Mouse (Mus musculus): Measurements from ENCODE around the gene Cers6.

DNA sequence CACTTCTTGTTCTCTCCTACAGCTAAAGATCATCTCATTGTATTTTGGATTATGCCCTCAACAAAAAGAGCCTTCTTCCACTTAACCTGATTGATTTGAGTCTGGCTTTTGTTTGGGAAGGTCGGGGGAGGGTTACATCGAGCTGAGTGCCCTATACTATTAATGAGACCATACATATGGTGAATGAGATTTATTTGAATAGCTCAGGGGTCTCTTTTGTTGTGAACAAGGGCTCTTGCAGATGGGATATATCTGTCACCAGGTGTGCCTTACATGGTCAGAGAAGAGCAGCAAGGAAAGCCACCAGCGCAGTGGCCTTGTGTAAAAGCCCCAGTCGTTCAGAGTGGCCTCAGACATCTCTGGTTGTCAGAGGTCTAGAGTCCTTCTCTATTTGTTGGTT lies 174.2 kb downstream of the Cers6 start:
- TF ChIP-seq CTCF (IDR thresholded peaks at IDR 0.05; ENCODE audit: low read depth, low read length) (no peak), POLR2A (IDR thresholded peaks at IDR 0.05; ENCODE audit: extremely low read depth, insufficient read depth, low read length) (no peak)

All from liver, adult 2 months (tissue).